Mouse (Mus musculus) ovary, adult 2 months (tissue): ENCODE data around the gene Ush1c. TPM values are rescaled to one million over a fixed set of nuclear protein-coding genes. Genes with fewer than 3 reads are reported as not detected.

ENCODE experiments used
- polyA plus RNA-seq: library from polyadenylated mRNA; depleted of rRNA; stranded (reverse); fragments of >200 nt; gene quantifications from 2 replicates; pipeline ENCODE4 v1.2.3, GENCODE M21; 2012; rRNA removed

The Ush1c gene
- 0.05 and 0.09 TPM in 2 replicates for polyA plus RNA-seq

DNA sequence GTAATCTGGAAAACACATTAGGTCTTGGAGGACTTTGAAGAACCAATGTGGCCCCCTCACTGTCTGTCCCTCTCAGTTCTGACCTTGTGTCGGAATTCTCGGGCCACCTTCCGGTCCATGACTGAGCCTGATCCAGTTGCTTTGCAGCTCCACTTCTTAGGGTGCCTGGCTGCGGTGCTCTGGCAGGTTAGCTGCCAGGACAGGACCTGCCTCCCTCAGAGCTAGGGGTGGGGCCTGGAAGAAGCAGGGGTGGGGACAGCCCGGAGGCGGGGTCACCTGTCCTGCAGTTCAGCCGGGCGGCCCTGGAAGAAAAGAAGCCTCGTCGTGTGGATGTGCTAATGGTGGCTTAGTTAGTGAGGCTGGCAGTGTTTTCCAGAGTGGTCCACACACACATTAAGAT, at the start of gene Ush1c:
TSS of gene Ush1c (minus strand) at position 158 of the 400 bp plus-strand sequence.

DNA sequence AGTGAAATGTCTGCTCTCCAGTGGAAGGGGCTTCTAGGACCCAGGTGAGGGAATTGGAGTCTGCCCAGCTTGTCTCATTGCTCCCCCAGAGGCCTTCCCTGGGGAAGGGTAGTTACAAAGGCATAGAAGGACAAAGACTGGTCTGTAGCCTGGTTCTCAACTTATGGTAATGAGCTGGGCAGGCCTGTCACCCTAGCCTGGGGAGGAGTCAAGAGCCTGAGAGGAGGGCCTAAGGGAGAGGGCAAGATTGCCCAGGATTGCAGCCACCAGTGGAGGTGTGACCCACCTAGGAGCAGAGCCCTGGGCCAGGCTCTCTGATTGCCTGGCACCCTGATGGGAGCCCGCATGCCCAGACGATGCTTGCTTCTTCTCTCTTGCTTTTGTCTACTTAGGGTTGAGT, 2.4 kb upstream of the Ush1c start, which contains the start of gene Otog:
TSS of gene Otog (plus strand) at position 292 of the 400 bp plus-strand sequence.

DNA sequence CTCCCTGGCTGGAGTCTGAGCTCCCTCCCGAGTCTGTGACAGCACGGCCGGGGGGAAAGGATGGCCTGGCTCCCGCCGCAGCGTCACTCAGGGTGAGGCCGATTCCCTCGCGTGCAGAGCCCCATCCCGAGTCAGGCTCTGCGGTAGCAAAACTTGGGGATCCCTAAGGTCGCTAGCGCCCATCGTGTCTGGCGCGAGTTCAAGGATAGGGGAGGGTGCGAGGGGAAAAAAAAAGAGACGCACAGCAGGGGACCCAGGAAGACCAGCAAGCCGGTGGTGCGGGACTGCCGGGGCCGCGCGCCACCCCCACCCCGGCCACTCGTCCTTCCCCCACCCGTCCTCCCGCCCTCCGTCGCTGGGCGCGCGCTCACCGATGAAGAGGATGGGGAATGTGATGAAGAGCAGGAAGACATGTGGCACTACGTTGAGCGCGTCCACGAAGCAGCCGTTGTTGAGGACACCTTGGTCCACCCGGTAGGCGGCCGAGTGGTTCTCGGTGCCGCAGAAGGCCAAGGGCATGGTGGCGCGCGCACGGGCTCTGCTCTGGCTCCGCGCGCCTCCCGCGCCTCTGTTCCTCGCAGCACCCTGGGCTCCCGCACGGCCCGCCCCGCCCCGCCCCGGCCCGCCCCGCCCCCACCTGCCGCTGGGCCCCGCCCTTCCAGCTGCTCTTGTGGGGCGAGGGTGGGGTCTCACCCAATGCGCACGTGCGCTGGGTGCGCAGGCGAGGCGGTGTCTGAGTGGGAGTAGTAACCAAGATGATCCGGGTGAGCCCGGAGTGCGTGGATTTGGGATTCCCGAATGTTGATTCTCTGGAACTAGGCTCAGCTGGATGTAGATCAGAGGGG, 58.6 kb downstream of the Ush1c start, which contains the start of gene Abcc8:
TSS of gene Abcc8 (minus strand) at position 603 of the 845 bp plus-strand sequence.

Other genes with a start within 250 kb of the Ush1c start
- 1.4 and 1.8 TPM in 2 replicates for gene Abcc6, start 208.2 kb downstream of the Ush1c start, polyA plus RNA-seq
- 39.9 and 46.6 TPM in 2 replicates for gene Nomo1, start 204.8 kb downstream of the Ush1c start, polyA plus RNA-seq
- gene Kcnj11, start 137.7 kb downstream of the Ush1c start, polyA plus RNA-seq: 0.35 and 0.51 TPM in 2 replicates
- 0.54 and 0.59 TPM in 2 replicates for gene Abcc8, start 58.5 kb downstream of the Ush1c start, polyA plus RNA-seq
- gene Otog, start 2.5 kb upstream of the Ush1c start, polyA plus RNA-seq: not detected in 2 replicates
- gene Myod1, start 138.0 kb upstream of the Ush1c start, polyA plus RNA-seq: not detected in 2 replicates
- gene Kcnc1, start 158.0 kb upstream of the Ush1c start, polyA plus RNA-seq: 0.09 and 0.29 TPM in 2 replicates